Mouse (Mus musculus): ENCODE data around the gene Fbxo44. TPM values are rescaled to one million over a fixed set of nuclear protein-coding genes. Genes with fewer than 3 reads are reported as not detected.

Gene Fbxo44
- polyA plus RNA-seq, 1 experiment from 2014 or later: 2.9 TPM

- Histone ChIP-seq H3K9me3 (ENCODE audit: control insufficient read depth, low read length) (no peaks in the 10 kb centered on the region), H3K4me1 (replicated peaks; ENCODE audit: control insufficient read depth, insufficient read depth, low read length) (peaks cover 7% of the 10 kb centered on the region), H3K27me3 (replicated peaks; ENCODE audit: control insufficient read depth, insufficient read depth, low read length) (peaks cover 6% of the 10 kb centered on the region; the same call in 1 of the 2 replicates), H3K27ac (ENCODE audit: low read depth, low read length) (no peak overlapping the region), H3K4me3 (ENCODE audit: low read depth, low read length) (no peak overlapping the region), H3K4me2 (peak overlapping the region; percentile 14; the same call in 1 of the 2 replicates), H3K36me3 (ENCODE audit: control insufficient read depth, insufficient read depth, low read length) (no peaks in the 10 kb centered on the region), H3K9ac (ENCODE audit: low read depth, low read length) (no peak overlapping the region)
- DNase-seq (ENCODE audit: low spot score): no peak
- 53% methylated on average over 22 of the region's 22 CpGs for WGBS
- ATAC-seq (replicated peaks; ENCODE audit: low FRiP score): no peak
Observed at GRCm38 (mm10) chr4:148107621-148108291, 52.5 kb downstream of the Fbxo44 start.

GRCm38 (mm10) chr4:148104146-148104545 is 56.1 kb downstream of the Fbxo44 start:
- no peaks in the 10 kb centered on the region for H3K9me3 ChIP-seq (ENCODE audit: control insufficient read depth, low read length)
- ATAC-seq (replicated peaks; ENCODE audit: low FRiP score) (no peak), DNase-seq (ENCODE audit: low spot score) (no peak)
- no peak overlapping the region for H3K4me3 ChIP-seq (ENCODE audit: low read depth, low read length)
- WGBS: 79% methylated on average over 3 of the region's 3 CpGs
- no peak overlapping the region for H3K4me2 ChIP-seq
- H3K27me3 ChIP-seq (replicated peaks; ENCODE audit: control insufficient read depth, insufficient read depth, low read length): peaks cover 5% of the 10 kb centered on the region; the same call in 1 of the 2 replicates
- no peak overlapping the region for H3K9ac ChIP-seq (ENCODE audit: low read depth, low read length)
- no peak overlapping the region for H3K27ac ChIP-seq (ENCODE audit: low read depth, low read length)
- no peaks in the 10 kb centered on the region for H3K36me3 ChIP-seq (ENCODE audit: control insufficient read depth, insufficient read depth, low read length)
- peaks cover 7% of the 10 kb centered on the region for H3K4me1 ChIP-seq (replicated peaks; ENCODE audit: control insufficient read depth, insufficient read depth, low read length)

Small RNAs within 50 kb of the gene (microRNA-seq; reads per million reads assigned to microRNA genes)
- gene Mir7022 (ENCODE audit: borderline number of aligned reads): not detected

Other genes with a start within 250 kb of the Fbxo44 start
- gene Plod1, start 223.7 kb downstream of the Fbxo44 start, polyA plus RNA-seq (2014; fragmentation: Nextera tagmentation; extraction: Ambion mirVana): 32.6 and 33.9 TPM in 2 replicates
- gene 2510039O18Rik, start 219.6 kb downstream of the Fbxo44 start, polyA plus RNA-seq (2014; fragmentation: Nextera tagmentation; extraction: Ambion mirVana): 18.6 and 19.2 TPM in 2 replicates
- gene Nppb, start 174.7 kb downstream of the Fbxo44 start, polyA plus RNA-seq (2014; fragmentation: Nextera tagmentation; extraction: Ambion mirVana): 1.1 TPM in 1 of 2 replicates, not detected in the other
- gene Nppa, start 159.8 kb downstream of the Fbxo44 start, polyA plus RNA-seq (2014; fragmentation: Nextera tagmentation; extraction: Ambion mirVana): 7.2 and 32.9 TPM in 2 replicates
- 2.0 and 2.4 TPM in 2 replicates for gene Clcn6, start 121.7 kb downstream of the Fbxo44 start, polyA plus RNA-seq (2014; fragmentation: Nextera tagmentation; extraction: Ambion mirVana)
- 15.5 and 16.1 TPM in 2 replicates for gene Mthfr, start 121.4 kb downstream of the Fbxo44 start, polyA plus RNA-seq (2014; fragmentation: Nextera tagmentation; extraction: Ambion mirVana)
- 18.3 and 20.9 TPM in 2 replicates for gene Agtrap, start 72.5 kb downstream of the Fbxo44 start, polyA plus RNA-seq (2014; fragmentation: Nextera tagmentation; extraction: Ambion mirVana)
- gene Mad2l2, start 30.1 kb downstream of the Fbxo44 start, polyA plus RNA-seq (2014; fragmentation: Nextera tagmentation; extraction: Ambion mirVana): 41.4 and 44.7 TPM in 2 replicates
- gene Draxin, start 29.8 kb downstream of the Fbxo44 start, polyA plus RNA-seq (2014; fragmentation: Nextera tagmentation; extraction: Ambion mirVana): 0.12 and 0.31 TPM in 2 replicates
- gene Fbxo6, start 8.3 kb downstream of the Fbxo44 start, polyA plus RNA-seq (2014; fragmentation: Nextera tagmentation; extraction: Ambion mirVana): 30.6 and 34.4 TPM in 2 replicates
- 0.73 and 0.74 TPM in 2 replicates for gene Fbxo2, start 139 bp upstream of the Fbxo44 start, polyA plus RNA-seq (2014; fragmentation: Nextera tagmentation; extraction: Ambion mirVana)
- gene Disp3, start 127.5 kb upstream of the Fbxo44 start, polyA plus RNA-seq (2014; fragmentation: Nextera tagmentation; extraction: Ambion mirVana): 0.04 TPM in 1 of 2 replicates, not detected in the other

Measured in liver, embryonic 11.5 days (tissue).